Mouse (Mus musculus) liver, adult 2 months (tissue): ENCODE measurements around the gene Ube2b. TPM values are rescaled to one million over a fixed set of nuclear protein-coding genes. Genes with fewer than 3 reads are reported as not detected.

ENCODE experiments used
- DNase-seq: peaks from one replicate; pipeline ENCODE4 v3.0.0-alpha.2; 2011; ENCODE audit warnings: low read depth, low spot score; ENCODE audit errors: extremely low read depth
- H3K27ac ChIP-seq: fragments of 200-500 bp; replicated peaks from 2 replicates; pipeline ENCODE4 v1.5.1; 2012; ENCODE audit warnings: low read depth, mild to moderate bottlenecking, control low read depth, inconsistent platforms, low read length; ENCODE audit not compliant: insufficient read depth
- H3K27me3 ChIP-seq: fragments of 200-500 bp; 2 replicates; pipeline ENCODE4 v1.6.1; 2012; ENCODE audit warnings: mild to moderate bottlenecking, moderate library complexity, low read length, inconsistent platforms; ENCODE audit not compliant: control insufficient read depth, insufficient read depth
- H3K36me3 ChIP-seq: fragments of 200-500 bp; 2 replicates; pipeline ENCODE4 v1.6.1; 2012; ENCODE audit warnings: low read length, inconsistent platforms; ENCODE audit not compliant: control insufficient read depth, insufficient read depth
- H3K4me1 ChIP-seq: fragments of 200-500 bp; 2 replicates; pipeline ENCODE4 v1.6.1; 2011; ENCODE audit warnings: low read length; ENCODE audit not compliant: control insufficient read depth, insufficient read depth
- H3K4me3 ChIP-seq: fragments of 200-500 bp; 2 replicates; pipeline ENCODE4 v1.5.1; 2011; ENCODE audit warnings: low read depth, mild to moderate bottlenecking, control low read depth, low read length, moderate library complexity; ENCODE audit not compliant: insufficient read depth
- H3K79me2 ChIP-seq: fragments of 200-500 bp; 2 replicates; pipeline ENCODE4 v1.6.1; 2012; ENCODE audit warnings: inconsistent platforms, mild to moderate bottlenecking, low read length, moderate library complexity; ENCODE audit not compliant: control insufficient read depth, insufficient read depth
- H3K9ac ChIP-seq: fragments of 200-500 bp; 2 replicates; pipeline ENCODE4 v1.6.1; 2012; ENCODE audit warnings: low read depth, mild to moderate bottlenecking, control low read depth, inconsistent platforms, low read length
- CTCF ChIP-seq: fragments of 200-500 bp; IDR thresholded peaks from 2 replicates; pipeline ENCODE4 v1.5.1; 2011; ENCODE audit warnings: low read depth, low read length, control low read depth
- POLR2A ChIP-seq: fragments of 200-500 bp; IDR thresholded peaks from 2 replicates; pipeline ENCODE4 v1.6.1; 2011; ENCODE audit warnings: low read length, control low read depth; ENCODE audit not compliant: insufficient read depth; ENCODE audit errors: extremely low read depth
- WGBS: fragments of 180-500 bp; shearing (Covaris S2); methylation state at CpG from one replicate; pipeline ENCODE4 v1.1.7; 2018; 5-methylcytosine and 5-hydroxymethylcytosine counted together
- polyA plus RNA-seq: library from polyadenylated mRNA; depleted of rRNA; stranded (reverse); fragments of >200 nt; gene quantifications from 2 replicates; pipeline ENCODE4 v1.2.3, GENCODE M21; 2012
- total RNA-seq: library from RNA; depleted of rRNA; stranded (reverse); fragments of >200 nt; gene quantifications from 2 replicates; pipeline ENCODE4 v1.2.3, GENCODE M21; 2014

Gene Ube2b
- total and polyA plus RNA-seq, 2 experiments = 50.2 to 107 TPM

DNA sequence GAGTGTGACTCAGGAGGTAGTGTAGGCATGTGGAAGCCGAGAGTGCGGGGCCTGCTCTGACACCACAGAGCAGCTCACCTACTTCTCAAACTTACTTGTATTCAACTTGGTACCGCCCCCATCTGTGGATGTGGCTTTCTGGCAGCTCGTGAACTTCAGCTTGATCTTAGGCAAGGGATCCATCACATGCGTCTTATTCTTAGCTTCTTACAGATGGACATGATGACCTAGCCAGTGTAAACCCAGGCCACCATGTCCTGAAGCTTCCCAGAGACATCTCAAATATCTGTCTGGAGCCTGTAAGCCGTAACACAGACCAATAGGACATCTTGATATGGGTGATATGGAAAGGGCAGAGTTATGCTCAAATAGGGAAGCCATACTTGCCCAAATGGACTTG is 28.9 kb downstream of the Ube2b start:
- Histone ChIP-seq H3K4me3 (no peak overlapping the region), H3K9ac (no peak overlapping the region), H3K27ac (no peak overlapping the region), H3K27me3 (no peaks in the 10 kb centered on the region), H3K36me3 (peaks cover 33% of the 10 kb centered on the region), H3K4me1 (peaks cover 3% of the 10 kb centered on the region), H3K79me2 (no peaks in the 10 kb centered on the region; the same call in 1 of the 2 replicates)
- DNase-seq = no peak
- 95% methylated on average over 6 of the region's 6 CpGs for WGBS
- no peak for TF ChIP-seq POLR2A
- TF ChIP-seq CTCF = no peak

DNA sequence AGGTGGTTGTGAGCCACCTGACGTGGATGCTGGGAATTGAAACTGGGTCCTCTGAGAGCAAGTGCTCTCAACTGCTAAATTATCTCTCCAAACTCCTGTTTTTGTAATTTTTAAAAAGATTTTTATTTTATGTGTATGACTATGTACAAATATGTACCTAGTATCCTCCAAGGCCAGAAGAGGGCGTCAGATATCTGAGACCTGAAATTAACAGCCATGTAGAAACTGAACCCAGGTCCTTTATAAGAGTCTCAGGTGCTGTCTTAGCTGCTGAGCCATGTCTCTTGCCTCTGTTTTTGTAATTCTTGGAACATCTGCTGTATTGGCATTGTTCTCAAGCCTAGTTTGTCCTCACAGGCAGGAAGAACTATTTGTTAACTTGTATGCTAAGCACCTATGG is 31.1 kb downstream of the Ube2b start:
- TF ChIP-seq POLR2A (no peak), CTCF (no peak)
- Histone ChIP-seq H3K9ac (no peak overlapping the region), H3K27me3 (no peaks in the 10 kb centered on the region), H3K79me2 (no peaks in the 10 kb centered on the region; the same call in 1 of the 2 replicates), H3K4me1 (peaks cover 3% of the 10 kb centered on the region), H3K4me3 (no peak overlapping the region), H3K36me3 (peaks cover 21% of the 10 kb centered on the region), H3K27ac (no peak overlapping the region)
- no peak for DNase-seq
- 94% methylated on average over 2 of the region's 2 CpGs for WGBS

DNA sequence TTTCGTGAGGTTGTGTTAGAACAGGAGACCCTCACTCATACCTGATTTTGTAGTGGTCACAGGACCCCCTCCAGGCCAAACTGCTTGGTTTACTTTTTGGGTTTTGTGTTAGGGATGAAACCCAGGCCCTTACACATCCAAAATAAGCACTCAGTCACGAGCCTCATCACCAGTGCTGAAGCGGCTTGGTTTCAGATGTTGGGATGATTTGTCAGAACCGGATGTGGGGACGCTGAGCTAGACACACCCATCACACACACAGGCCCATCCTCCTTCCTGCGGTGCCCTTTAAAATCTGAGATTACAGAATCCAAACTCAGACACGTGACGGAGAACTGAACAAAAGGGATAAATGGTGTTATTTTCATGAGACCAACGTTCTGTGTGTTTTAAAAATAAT is 31.7 kb downstream of the Ube2b start:
- peaks cover 21% of the 10 kb centered on the region for H3K36me3 ChIP-seq
- H3K27ac ChIP-seq = no peak overlapping the region
- no peak overlapping the region for H3K9ac ChIP-seq
- 89% methylated on average over 9 of the region's 9 CpGs for WGBS
- H3K4me1 ChIP-seq = peaks cover 3% of the 10 kb centered on the region
- no peak for TF ChIP-seq POLR2A
- TF ChIP-seq CTCF = no peak
- DNase-seq = no peak
- H3K79me2 ChIP-seq = no peaks in the 10 kb centered on the region; the same call in 1 of the 2 replicates
- no peak overlapping the region for H3K4me3 ChIP-seq
- H3K27me3 ChIP-seq = no peaks in the 10 kb centered on the region

DNA sequence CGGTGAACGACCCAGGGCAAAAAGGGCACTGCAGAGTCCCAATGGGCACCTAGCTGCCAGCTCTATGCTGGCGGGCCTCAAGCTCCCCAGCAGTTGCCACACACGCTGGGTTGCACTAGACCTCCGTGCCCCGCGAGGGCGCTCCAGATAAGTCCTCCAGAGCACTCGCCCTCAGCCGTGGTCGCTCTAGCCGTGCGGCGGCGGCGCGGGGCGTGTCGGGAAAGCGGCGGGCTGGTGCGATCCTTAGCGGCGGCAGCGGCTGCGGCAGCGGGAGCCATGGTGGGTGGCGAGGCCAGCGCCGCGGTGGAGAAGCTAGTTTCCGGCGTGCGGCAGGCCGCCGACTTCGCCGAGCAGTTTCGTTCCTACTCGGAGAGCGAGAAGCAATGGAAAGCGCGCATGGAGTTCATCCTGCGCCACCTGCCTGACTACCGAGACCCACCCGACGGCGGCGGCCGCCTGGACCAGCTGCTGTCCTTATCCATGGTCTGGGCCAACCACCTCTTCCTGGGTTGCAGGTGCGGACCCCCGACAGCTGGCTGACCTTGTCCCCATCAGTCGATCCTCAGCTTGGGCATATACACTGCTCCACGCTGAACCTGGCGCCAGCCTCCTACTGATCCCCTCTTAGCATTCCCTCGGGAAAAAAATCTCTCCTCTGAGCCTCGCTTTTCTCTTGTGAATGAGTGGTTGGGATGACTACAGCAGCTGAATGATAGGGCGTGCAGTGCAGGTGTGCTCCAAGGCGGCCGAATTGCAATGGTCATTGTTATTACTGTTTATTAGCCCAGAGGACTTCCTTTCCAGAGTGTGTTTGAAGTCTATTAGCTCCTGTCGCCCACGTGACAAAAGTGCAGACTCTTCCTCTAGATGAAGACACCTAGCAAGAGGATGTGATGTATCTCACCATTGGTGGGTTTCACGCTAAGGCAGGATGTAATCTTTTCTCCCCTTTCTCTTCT is 32.8 kb downstream of the Ube2b start, which contains the start of gene Cdkn2aipnl:
TSS of gene Cdkn2aipnl (plus strand) at position 219 of the 959 bp plus-strand sequence.
- TF ChIP-seq CTCF (peak; percentile 93), POLR2A (0 out of 2 replicates have a peak, but pooled peaks have one; percentile 24)
- peak; percentile 78 for DNase-seq
- H3K36me3 ChIP-seq = peaks cover 21% of the 10 kb centered on the region
- H3K27me3 ChIP-seq = no peaks in the 10 kb centered on the region
- no peaks in the 10 kb centered on the region; the same call in 1 of the 2 replicates for H3K79me2 ChIP-seq
- WGBS = 1% methylated on average over 63 of the region's 63 CpGs
- peak within 1 kb of the TSS; percentile 84 for H3K4me3 ChIP-seq
- peaks cover 3% of the 10 kb centered on the region for H3K4me1 ChIP-seq
- H3K27ac ChIP-seq = peak within 1 kb of the TSS; percentile 20; the same call in 1 of the 2 replicates
- H3K9ac ChIP-seq = peak within 1 kb of the TSS; percentile 81

DNA sequence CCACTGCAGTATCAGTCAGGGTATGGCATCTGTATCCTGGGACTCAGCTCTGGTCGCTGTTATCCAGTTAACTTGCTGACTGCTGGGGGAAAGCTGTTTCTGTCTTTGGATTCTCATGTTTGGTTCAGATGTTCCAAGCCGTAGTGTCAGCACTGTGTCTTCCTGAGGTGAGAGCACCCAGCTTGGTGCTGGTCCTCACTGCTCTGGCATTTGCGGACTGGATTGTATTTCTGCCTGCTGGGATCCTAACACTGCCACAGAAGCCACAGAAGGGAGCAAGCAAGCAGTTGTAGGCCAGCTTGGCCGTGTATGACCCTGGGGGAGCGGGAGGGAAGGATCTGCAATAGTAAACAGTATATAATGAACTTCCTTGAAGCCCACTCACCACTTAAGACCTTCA is 33.9 kb downstream of the Ube2b start:
- no peak for DNase-seq
- WGBS = 84% methylated on average over 5 of the region's 5 CpGs
- Histone ChIP-seq H3K27ac (no peak overlapping the region), H3K36me3 (peaks cover 12% of the 10 kb centered on the region), H3K27me3 (no peaks in the 10 kb centered on the region), H3K4me3 (no peak overlapping the region), H3K79me2 (no peaks in the 10 kb centered on the region; the same call in 1 of the 2 replicates), H3K9ac (no peak overlapping the region), H3K4me1 (peaks cover 3% of the 10 kb centered on the region)
- no peak for TF ChIP-seq POLR2A
- TF ChIP-seq CTCF = no peak

DNA sequence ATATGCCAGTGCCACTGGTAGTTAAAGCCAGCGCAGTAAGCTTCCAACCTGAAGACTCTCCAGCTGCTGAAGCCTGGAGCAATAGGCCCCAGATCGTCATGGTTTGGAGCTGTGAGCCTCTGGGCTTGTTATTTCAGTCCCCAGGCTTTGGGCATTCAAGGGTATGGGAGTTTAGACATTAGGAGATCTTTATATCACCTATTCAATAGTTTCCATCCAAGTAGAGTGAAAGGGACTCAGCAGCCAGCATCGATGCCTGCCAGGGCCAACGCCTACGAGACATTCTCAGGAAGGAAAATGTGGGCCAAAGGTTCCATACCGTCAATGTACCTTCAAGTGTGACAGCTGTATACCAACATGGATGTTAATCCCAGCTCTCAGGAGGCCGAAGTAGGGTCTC is 38.3 kb downstream of the Ube2b start:
- TF ChIP-seq CTCF = no peak
- no peak for TF ChIP-seq POLR2A
- Histone ChIP-seq H3K27ac (no peak overlapping the region), H3K4me1 (no peaks in the 10 kb centered on the region), H3K79me2 (no peaks in the 10 kb centered on the region), H3K36me3 (no peaks in the 10 kb centered on the region), H3K4me3 (no peak overlapping the region), H3K27me3 (no peaks in the 10 kb centered on the region), H3K9ac (no peak overlapping the region)
- no peak for DNase-seq
- WGBS = 93% methylated on average over 7 of the region's 7 CpGs
